Mouse (Mus musculus): Measurements from ENCODE around the gene Tspear. TPM values are rescaled to one million over a fixed set of nuclear protein-coding genes. Genes with fewer than 3 reads are reported as not detected.

Tspear gene
- polyA plus RNA-seq, 1 experiment: 1.3 TPM

GRCm38 (mm10) chr10:77839006-77839405 lies 152.6 kb downstream of the Tspear start:
- Histone ChIP-seq H3K27me3 (ENCODE audit: control insufficient read depth, insufficient read depth, low read length) (no peaks in the 10 kb centered on the region), H3K27ac (ENCODE audit: control insufficient read depth, insufficient read depth, low read length) (no peak overlapping the region), H3K36me3 (ENCODE audit: control insufficient read depth, insufficient read depth, low read length) (no peaks in the 10 kb centered on the region), H3K4me1 (replicated peaks; ENCODE audit: control insufficient read depth, insufficient read depth, low read length) (no peaks in the 10 kb centered on the region), H3K4me3 (ENCODE audit: control insufficient read depth, insufficient read depth, low read length) (no peak overlapping the region)
- 80% methylated on average over 6 of the region's 6 CpGs for WGBS
- no peak for TF ChIP-seq CTCF (IDR thresholded peaks at IDR 0.05; ENCODE audit: borderline replicate concordance, control insufficient read depth, extremely low read depth, insufficient read depth, low read length, poor library complexity)
- no peak for TF ChIP-seq POLR2A (IDR thresholded peaks at IDR 0.05; ENCODE audit: control insufficient read depth, extremely low read depth, insufficient read depth, low read length, poor library complexity)
- DNase-seq: no peak

- WGBS: 85% methylated on average over 2 of the region's 3 CpGs
Measured at GRCm38 (mm10) chr10:77846503-77846902, 160.1 kb downstream of the Tspear start, which contains the start of gene Gm36176. TSS of gene Gm36176 (plus strand) at chr10:77846803.

GRCm38 (mm10) chr10:77846961-77847360 lies 160.6 kb downstream of the Tspear start:
- WGBS: 55% methylated on average over 2 of the region's 2 CpGs
- H3K27me3 ChIP-seq (ENCODE audit: control insufficient read depth, insufficient read depth, low read length): no peaks in the 10 kb centered on the region
- no peak overlapping the region for H3K27ac ChIP-seq (ENCODE audit: control insufficient read depth, insufficient read depth, low read length)
- H3K36me3 ChIP-seq (ENCODE audit: control insufficient read depth, insufficient read depth, low read length): no peaks in the 10 kb centered on the region
- DNase-seq: no peak
- H3K4me3 ChIP-seq (ENCODE audit: control insufficient read depth, insufficient read depth, low read length): no peak overlapping the region
- TF ChIP-seq POLR2A (IDR thresholded peaks at IDR 0.05; ENCODE audit: control insufficient read depth, extremely low read depth, insufficient read depth, low read length, poor library complexity) (no peak), CTCF (IDR thresholded peaks at IDR 0.05; ENCODE audit: borderline replicate concordance, control insufficient read depth, extremely low read depth, insufficient read depth, low read length, poor library complexity) (no peak)
- no peaks in the 10 kb centered on the region for H3K4me1 ChIP-seq (replicated peaks; ENCODE audit: control insufficient read depth, insufficient read depth, low read length)

More at GRCm38 (mm10) chr10:77846503-77846902, 160.1 kb downstream of the Tspear start, which contains the start of gene Gm36176:
- H3K27ac ChIP-seq (ENCODE audit: control insufficient read depth, insufficient read depth, low read length): no peak within 1 kb of the TSS
- H3K4me1 ChIP-seq (replicated peaks; ENCODE audit: control insufficient read depth, insufficient read depth, low read length): no peaks in the 10 kb centered on the region
- no peak for DNase-seq
- no peaks in the 10 kb centered on the region for H3K36me3 ChIP-seq (ENCODE audit: control insufficient read depth, insufficient read depth, low read length)
- TF ChIP-seq CTCF (IDR thresholded peaks at IDR 0.05; ENCODE audit: borderline replicate concordance, control insufficient read depth, extremely low read depth, insufficient read depth, low read length, poor library complexity) (no peak), POLR2A (IDR thresholded peaks at IDR 0.05; ENCODE audit: control insufficient read depth, extremely low read depth, insufficient read depth, low read length, poor library complexity) (no peak)
- H3K27me3 ChIP-seq (ENCODE audit: control insufficient read depth, insufficient read depth, low read length): no peaks in the 10 kb centered on the region
- H3K4me3 ChIP-seq (ENCODE audit: control insufficient read depth, insufficient read depth, low read length): no peak within 1 kb of the TSS

- no peak for TF ChIP-seq CTCF (IDR thresholded peaks at IDR 0.05; ENCODE audit: borderline replicate concordance, control insufficient read depth, extremely low read depth, insufficient read depth, low read length, poor library complexity)
- no peak for TF ChIP-seq POLR2A (IDR thresholded peaks at IDR 0.05; ENCODE audit: control insufficient read depth, extremely low read depth, insufficient read depth, low read length, poor library complexity)
- no peak for DNase-seq
- whole genome bisulfite sequencing: 89% methylated on average over 2 of the region's 2 CpGs
- Histone ChIP-seq H3K4me1 (replicated peaks; ENCODE audit: control insufficient read depth, insufficient read depth, low read length) (no peaks in the 10 kb centered on the region), H3K27me3 (ENCODE audit: control insufficient read depth, insufficient read depth, low read length) (no peaks in the 10 kb centered on the region), H3K36me3 (ENCODE audit: control insufficient read depth, insufficient read depth, low read length) (no peaks in the 10 kb centered on the region), H3K4me3 (ENCODE audit: control insufficient read depth, insufficient read depth, low read length) (no peak overlapping the region), H3K27ac (ENCODE audit: control insufficient read depth, insufficient read depth, low read length) (no peak overlapping the region)
Measured at GRCm38 (mm10) chr10:77847538-77847937, 161.2 kb downstream of the Tspear start.

DNA sequence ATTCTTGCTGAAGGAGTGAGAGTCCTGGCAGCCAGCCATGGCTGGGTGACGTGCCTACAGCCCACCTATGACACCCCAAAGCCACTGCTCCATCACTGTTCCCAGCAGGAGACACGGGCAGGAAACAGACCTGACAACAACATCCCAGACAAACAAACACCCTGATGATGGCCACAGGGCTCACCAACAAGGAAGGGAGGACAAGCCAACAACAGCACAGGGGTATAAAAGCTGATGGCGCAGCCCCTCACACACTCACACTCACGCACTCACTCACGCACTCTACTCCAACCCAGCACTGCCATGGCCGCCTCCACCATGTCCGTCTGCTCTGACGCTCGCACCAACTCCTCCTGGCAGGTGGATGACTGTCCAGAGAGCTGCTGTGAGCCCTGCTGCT lies 166.2 kb downstream of the Tspear start, which contains the start of gene Gm10318:
TSS of gene Gm10318 (plus strand) at position 301 of the 400 bp plus-strand sequence.
- TF ChIP-seq POLR2A (IDR thresholded peaks at IDR 0.05; ENCODE audit: control insufficient read depth, extremely low read depth, insufficient read depth, low read length, poor library complexity) (no peak), CTCF (IDR thresholded peaks at IDR 0.05; ENCODE audit: borderline replicate concordance, control insufficient read depth, extremely low read depth, insufficient read depth, low read length, poor library complexity) (no peak)
- Histone ChIP-seq H3K27ac (ENCODE audit: control insufficient read depth, insufficient read depth, low read length) (no peak within 1 kb of the TSS), H3K36me3 (ENCODE audit: control insufficient read depth, insufficient read depth, low read length) (no peaks in the 10 kb centered on the region), H3K4me1 (replicated peaks; ENCODE audit: control insufficient read depth, insufficient read depth, low read length) (no peaks in the 10 kb centered on the region), H3K27me3 (ENCODE audit: control insufficient read depth, insufficient read depth, low read length) (no peaks in the 10 kb centered on the region), H3K4me3 (ENCODE audit: control insufficient read depth, insufficient read depth, low read length) (no peak within 1 kb of the TSS)
- DNase-seq: no peak
- 79% methylated on average over 9 of the region's 9 CpGs for WGBS

DNA sequence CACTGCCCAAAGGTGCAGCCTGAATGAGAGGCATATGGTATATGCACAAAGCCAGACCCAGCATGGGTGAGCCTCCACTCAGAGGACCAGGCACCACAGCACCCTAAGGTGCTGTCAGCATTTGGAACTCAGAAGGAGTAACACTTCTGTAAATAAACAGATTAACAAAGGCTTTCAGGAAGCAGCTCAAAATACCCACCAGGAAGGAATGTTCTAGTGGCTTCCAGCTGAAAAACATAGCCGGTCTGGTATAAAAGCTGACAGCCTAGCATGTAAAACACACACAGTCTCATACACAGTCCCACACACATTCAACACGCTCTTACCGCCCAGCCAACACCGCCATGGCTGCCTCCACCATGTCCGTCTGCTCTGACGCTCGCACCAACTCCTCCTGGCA lies 175.3 kb downstream of the Tspear start, which contains the start of gene Gm3285:
TSS of gene Gm3285 (plus strand) at position 301 of the 400 bp plus-strand sequence.
- peaks cover 8% of the 10 kb centered on the region; the same call in 1 of the 2 replicates for H3K4me1 ChIP-seq (replicated peaks; ENCODE audit: control insufficient read depth, insufficient read depth, low read length)
- WGBS: 75% methylated on average over 7 of the region's 7 CpGs
- H3K36me3 ChIP-seq (ENCODE audit: control insufficient read depth, insufficient read depth, low read length): no peaks in the 10 kb centered on the region
- TF ChIP-seq CTCF (IDR thresholded peaks at IDR 0.05; ENCODE audit: borderline replicate concordance, control insufficient read depth, extremely low read depth, insufficient read depth, low read length, poor library complexity) (no peak), POLR2A (IDR thresholded peaks at IDR 0.05; ENCODE audit: control insufficient read depth, extremely low read depth, insufficient read depth, low read length, poor library complexity) (no peak)
- no peak within 1 kb of the TSS for H3K4me3 ChIP-seq (ENCODE audit: control insufficient read depth, insufficient read depth, low read length)
- no peaks in the 10 kb centered on the region for H3K27me3 ChIP-seq (ENCODE audit: control insufficient read depth, insufficient read depth, low read length)
- H3K27ac ChIP-seq (ENCODE audit: control insufficient read depth, insufficient read depth, low read length): no peak within 1 kb of the TSS
- DNase-seq: no peak

Measured in thymus, adult 2 months (tissue).